Mouse (Mus musculus): ENCODE results near the gene Tjp1.

The Tjp1 gene

GRCm38 (mm10) chr7:65472048-65472447 lies 55.5 kb downstream of the Tjp1 start:
- no peaks in the 10 kb centered on the region for H3K9me3 ChIP-seq (ENCODE audit: low read length)
- H3K36me3 ChIP-seq (ENCODE audit: insufficient read depth, low read length) = no peaks in the 10 kb centered on the region
- H3K4me1 ChIP-seq (replicated peaks; ENCODE audit: low read depth, low read length) = peaks cover 19% of the 10 kb centered on the region
- TF ChIP-seq NANOG (IDR thresholded peaks at IDR 0.05; ENCODE audit: borderline replicate concordance, low read length) = no peak
- no peak for TF ChIP-seq POU5F1 (IDR thresholded peaks at IDR 0.05; ENCODE audit: borderline replicate concordance, low read length)
- TF ChIP-seq CTCF (conservative IDR thresholded peaks at IDR 0.05; ENCODE audit: low read length) = no peak
- no peak overlapping the region for H3K4me3 ChIP-seq (replicated peaks; ENCODE audit: low read length)
- H3K27me3 ChIP-seq (ENCODE audit: insufficient read depth, low read length) = no peaks in the 10 kb centered on the region

- H3K27me3 ChIP-seq (ENCODE audit: insufficient read depth, low read length) = no peaks in the 10 kb centered on the region
- no peak for TF ChIP-seq NANOG (IDR thresholded peaks at IDR 0.05; ENCODE audit: borderline replicate concordance, low read length)
- no peak for TF ChIP-seq CTCF (conservative IDR thresholded peaks at IDR 0.05; ENCODE audit: low read length)
- no peak for TF ChIP-seq POU5F1 (IDR thresholded peaks at IDR 0.05; ENCODE audit: borderline replicate concordance, low read length)
- no peaks in the 10 kb centered on the region for H3K36me3 ChIP-seq (ENCODE audit: insufficient read depth, low read length)
- no peaks in the 10 kb centered on the region for H3K9me3 ChIP-seq (ENCODE audit: low read length)
- peaks cover 19% of the 10 kb centered on the region for H3K4me1 ChIP-seq (replicated peaks; ENCODE audit: low read depth, low read length)
- H3K4me3 ChIP-seq (replicated peaks; ENCODE audit: low read length) = no peak overlapping the region
Measured at GRCm38 (mm10) chr7:65471406-65471805, 56.2 kb downstream of the Tjp1 start.

- H3K4me1 ChIP-seq (replicated peaks; ENCODE audit: low read depth, low read length) = peaks cover 23% of the 10 kb centered on the region
- H3K9me3 ChIP-seq (ENCODE audit: low read length) = no peaks in the 10 kb centered on the region
- H3K36me3 ChIP-seq (ENCODE audit: insufficient read depth, low read length) = no peaks in the 10 kb centered on the region
- H3K27me3 ChIP-seq (ENCODE audit: insufficient read depth, low read length) = no peaks in the 10 kb centered on the region
- TF ChIP-seq POU5F1 (IDR thresholded peaks at IDR 0.05; ENCODE audit: borderline replicate concordance, low read length) = no peak
- TF ChIP-seq NANOG (IDR thresholded peaks at IDR 0.05; ENCODE audit: borderline replicate concordance, low read length) = no peak
- TF ChIP-seq CTCF (conservative IDR thresholded peaks at IDR 0.05; ENCODE audit: low read length) = no peak
- peak overlapping the region; percentile 20; the same call in 1 of the 2 replicates for H3K4me3 ChIP-seq (replicated peaks; ENCODE audit: low read length)
Measured at GRCm38 (mm10) chr7:65470214-65470613, 57.4 kb downstream of the Tjp1 start.

- H3K36me3 ChIP-seq (ENCODE audit: insufficient read depth, low read length) = no peaks in the 10 kb centered on the region
- H3K4me1 ChIP-seq (replicated peaks; ENCODE audit: low read depth, low read length) = peaks cover 23% of the 10 kb centered on the region
- H3K27me3 ChIP-seq (ENCODE audit: insufficient read depth, low read length) = no peaks in the 10 kb centered on the region
- 0 out of 2 replicates have a peak overlapping the region, but pooled peaks have one; percentile 20 for H3K4me3 ChIP-seq (replicated peaks; ENCODE audit: low read length)
- H3K9me3 ChIP-seq (ENCODE audit: low read length) = no peaks in the 10 kb centered on the region
- no peak for TF ChIP-seq POU5F1 (IDR thresholded peaks at IDR 0.05; ENCODE audit: borderline replicate concordance, low read length)
- TF ChIP-seq NANOG (IDR thresholded peaks at IDR 0.05; ENCODE audit: borderline replicate concordance, low read length) = no peak
- TF ChIP-seq CTCF (conservative IDR thresholded peaks at IDR 0.05; ENCODE audit: low read length) = no peak
Measured at GRCm38 (mm10) chr7:65469666-65470065, 57.9 kb downstream of the Tjp1 start.

- H3K9me3 ChIP-seq (ENCODE audit: low read length) = no peaks in the 10 kb centered on the region
- no peaks in the 10 kb centered on the region for H3K27me3 ChIP-seq (ENCODE audit: insufficient read depth, low read length)
- H3K36me3 ChIP-seq (ENCODE audit: insufficient read depth, low read length) = no peaks in the 10 kb centered on the region
- TF ChIP-seq NANOG (IDR thresholded peaks at IDR 0.05; ENCODE audit: borderline replicate concordance, low read length) = no peak
- TF ChIP-seq CTCF (conservative IDR thresholded peaks at IDR 0.05; ENCODE audit: low read length) = no peak
- no peak for TF ChIP-seq POU5F1 (IDR thresholded peaks at IDR 0.05; ENCODE audit: borderline replicate concordance, low read length)
- H3K4me3 ChIP-seq (replicated peaks; ENCODE audit: low read length) = no peak overlapping the region
- peaks cover 23% of the 10 kb centered on the region for H3K4me1 ChIP-seq (replicated peaks; ENCODE audit: low read depth, low read length)
Measured at GRCm38 (mm10) chr7:65468191-65468590, 59.4 kb downstream of the Tjp1 start.

- Histone ChIP-seq H3K4me3 (replicated peaks; ENCODE audit: low read length) (no peak overlapping the region), H3K36me3 (ENCODE audit: insufficient read depth, low read length) (no peaks in the 10 kb centered on the region), H3K9me3 (ENCODE audit: low read length) (no peaks in the 10 kb centered on the region), H3K27me3 (ENCODE audit: insufficient read depth, low read length) (no peaks in the 10 kb centered on the region), H3K4me1 (replicated peaks; ENCODE audit: low read depth, low read length) (peaks cover 23% of the 10 kb centered on the region)
- TF ChIP-seq NANOG (IDR thresholded peaks at IDR 0.05; ENCODE audit: borderline replicate concordance, low read length) = no peak
- TF ChIP-seq CTCF (conservative IDR thresholded peaks at IDR 0.05; ENCODE audit: low read length) = no peak
- no peak for TF ChIP-seq POU5F1 (IDR thresholded peaks at IDR 0.05; ENCODE audit: borderline replicate concordance, low read length)
Measured at GRCm38 (mm10) chr7:65467306-65468021, 60.1 kb downstream of the Tjp1 start.

GRCm38 (mm10) chr7:65466137-65466536 lies 61.4 kb downstream of the Tjp1 start:
- Histone ChIP-seq H3K36me3 (ENCODE audit: insufficient read depth, low read length) (no peaks in the 10 kb centered on the region), H3K4me3 (replicated peaks; ENCODE audit: low read length) (no peak overlapping the region), H3K4me1 (replicated peaks; ENCODE audit: low read depth, low read length) (peaks cover 25% of the 10 kb centered on the region), H3K27me3 (ENCODE audit: insufficient read depth, low read length) (peaks cover under 1% of the 10 kb centered on the region; the same call in 1 of the 2 replicates), H3K9me3 (ENCODE audit: low read length) (no peaks in the 10 kb centered on the region)
- TF ChIP-seq CTCF (conservative IDR thresholded peaks at IDR 0.05; ENCODE audit: low read length) (no peak), POU5F1 (IDR thresholded peaks at IDR 0.05; ENCODE audit: borderline replicate concordance, low read length) (no peak), NANOG (IDR thresholded peaks at IDR 0.05; ENCODE audit: borderline replicate concordance, low read length) (no peak)

GRCm38 (mm10) chr7:65464518-65465037 lies 63.0 kb downstream of the Tjp1 start:
- H3K36me3 ChIP-seq (ENCODE audit: insufficient read depth, low read length) = no peaks in the 10 kb centered on the region
- TF ChIP-seq CTCF (conservative IDR thresholded peaks at IDR 0.05; ENCODE audit: low read length) (no peak), POU5F1 (IDR thresholded peaks at IDR 0.05; ENCODE audit: borderline replicate concordance, low read length) (no peak), NANOG (IDR thresholded peaks at IDR 0.05; ENCODE audit: borderline replicate concordance, low read length) (no peak)
- H3K9me3 ChIP-seq (ENCODE audit: low read length) = no peaks in the 10 kb centered on the region
- H3K27me3 ChIP-seq (ENCODE audit: insufficient read depth, low read length) = peaks cover 3% of the 10 kb centered on the region; the same call in 1 of the 2 replicates
- H3K4me1 ChIP-seq (replicated peaks; ENCODE audit: low read depth, low read length) = peaks cover 12% of the 10 kb centered on the region; the same call in 1 of the 2 replicates
- H3K4me3 ChIP-seq (replicated peaks; ENCODE audit: low read length) = no peak overlapping the region
